Mouse (Mus musculus) 416B (cell line): ENCODE results near the gene Ankrd2.

Experiments
- DNase-seq: peaks from one replicate; pipeline ENCODE4 v3.0.0; 2011; ENCODE audit warnings: low read depth

Ankrd2 gene

DNA sequence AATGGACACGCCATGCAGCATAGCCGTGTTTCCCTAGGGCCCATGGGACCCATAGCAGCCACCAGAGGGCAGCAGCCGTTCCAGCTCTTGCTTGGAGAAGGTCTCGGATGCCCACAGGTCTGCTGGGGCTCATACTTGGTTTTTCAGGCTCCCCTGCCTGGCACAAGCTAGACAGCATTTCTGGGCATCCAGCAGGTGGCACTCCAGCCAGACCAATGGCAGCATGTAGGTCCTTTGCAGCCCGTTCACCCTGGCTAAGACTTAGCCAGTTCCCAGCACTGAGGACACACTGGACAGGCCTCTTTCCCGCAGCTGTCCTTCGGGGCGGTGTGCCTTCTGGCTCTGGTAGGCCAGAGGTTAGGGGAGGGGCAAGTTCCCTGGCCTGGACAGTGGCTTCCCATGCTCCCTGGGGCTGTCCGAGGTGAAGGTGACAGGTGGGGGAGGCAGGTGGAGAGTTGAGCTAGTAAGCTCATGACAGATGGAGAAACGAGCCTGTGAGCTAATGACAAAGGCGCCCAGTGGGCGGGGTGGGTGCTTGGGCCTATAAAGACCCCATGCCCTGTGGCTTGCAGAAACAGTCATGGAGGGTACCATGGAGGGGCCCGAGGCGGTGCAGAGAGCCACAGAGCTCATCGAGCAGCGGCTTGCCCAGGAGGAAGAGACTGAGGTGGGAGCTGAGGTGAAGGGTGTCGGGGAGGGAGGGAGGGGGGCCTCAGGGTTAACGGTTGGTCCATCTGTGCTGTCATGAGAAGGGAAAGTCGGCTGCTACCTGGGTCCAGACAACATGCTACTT lies at the start of gene Ankrd2:
TSS of gene Ankrd2 (plus strand) at position 545 of the 793 bp plus-strand sequence.
- DNase-seq = peak; percentile 94

DNA sequence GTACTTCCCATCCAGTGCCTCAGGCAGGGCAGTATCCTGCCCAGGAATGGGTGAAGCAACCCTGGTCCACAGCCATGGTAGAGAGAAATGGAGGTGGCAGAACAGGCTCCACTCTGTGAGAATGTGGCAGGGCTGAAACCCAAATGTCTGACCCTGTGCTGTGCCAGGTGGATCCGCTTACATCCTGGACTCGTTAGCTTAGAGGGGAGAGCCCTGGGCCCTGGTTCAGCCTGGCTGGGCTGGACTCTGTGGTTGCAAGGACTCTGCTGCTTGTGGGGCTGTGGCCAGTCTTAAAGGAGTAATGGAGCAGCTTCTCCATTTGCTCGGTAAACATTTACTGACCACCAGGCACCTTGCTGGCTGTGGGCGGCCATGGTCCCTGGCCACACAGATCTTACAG lies 48.6 kb upstream of the Ankrd2 start:
- no peak for DNase-seq

DNA sequence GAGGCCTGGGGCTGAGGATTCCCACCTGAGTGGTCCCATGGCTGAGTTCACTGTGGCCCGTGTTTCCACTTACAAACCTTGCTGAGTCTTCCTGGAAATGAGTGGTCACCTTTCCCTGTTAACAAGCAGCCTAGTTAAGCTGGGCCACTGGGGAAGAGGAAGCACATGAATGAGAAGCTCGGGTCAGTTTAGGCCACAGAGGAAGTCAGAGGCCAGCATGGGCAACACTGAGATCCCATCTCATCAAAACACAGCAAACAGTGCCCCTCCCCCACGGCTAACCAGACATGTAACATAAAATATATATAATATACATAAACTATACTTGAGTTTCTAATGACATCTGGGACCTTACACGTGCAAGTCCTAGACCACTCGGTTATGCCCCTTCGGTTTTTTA lies 46.0 kb upstream of the Ankrd2 start:
- DNase-seq = peak; percentile 75

DNA sequence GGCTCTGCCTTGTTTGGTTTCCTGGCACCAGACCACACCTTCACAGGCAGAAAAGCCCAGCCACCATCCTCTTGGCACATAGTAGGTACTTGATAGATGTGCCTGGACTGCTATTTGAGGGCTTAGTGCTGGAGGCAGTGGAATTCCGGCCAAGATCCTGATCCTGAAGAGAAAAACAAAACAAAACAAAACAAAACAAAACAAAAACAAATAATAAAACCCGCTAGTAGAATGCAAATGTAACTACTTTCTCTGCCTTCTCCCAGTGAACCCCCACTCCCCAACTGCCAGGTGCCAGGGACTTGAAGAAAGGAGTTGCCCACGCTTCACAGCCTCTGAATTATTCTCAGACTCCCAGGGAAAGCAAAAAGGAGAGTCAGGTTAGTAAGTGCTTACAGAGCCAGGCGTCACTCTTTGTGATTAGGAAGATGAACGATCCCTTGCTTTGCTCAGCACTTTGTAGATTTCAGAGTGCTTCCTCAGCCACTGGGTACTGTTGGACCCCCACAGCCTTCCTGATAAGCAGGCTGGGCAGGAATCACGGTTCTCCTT lies 43.8 kb upstream of the Ankrd2 start:
- no peak for DNase-seq

DNA sequence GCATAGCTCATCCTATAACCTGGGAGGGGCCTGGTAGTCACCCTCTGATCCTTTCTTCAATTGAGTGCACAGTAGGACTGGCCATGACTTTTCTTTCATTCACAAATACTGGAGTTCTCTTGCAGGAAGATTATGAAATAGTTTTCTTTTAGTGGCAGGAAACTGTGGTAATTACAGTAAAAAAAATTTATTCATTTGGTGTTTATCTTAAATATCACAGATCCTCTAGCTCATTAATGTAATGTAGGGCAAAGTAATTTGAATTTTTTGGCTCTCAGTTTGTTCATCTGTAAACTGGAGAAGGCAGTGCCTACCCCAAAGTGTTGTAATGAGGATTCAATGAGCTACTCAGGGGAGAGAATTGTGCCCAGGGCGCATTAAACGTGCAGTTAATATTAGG lies 42.8 kb upstream of the Ankrd2 start:
- peak; percentile 60 for DNase-seq

DNA sequence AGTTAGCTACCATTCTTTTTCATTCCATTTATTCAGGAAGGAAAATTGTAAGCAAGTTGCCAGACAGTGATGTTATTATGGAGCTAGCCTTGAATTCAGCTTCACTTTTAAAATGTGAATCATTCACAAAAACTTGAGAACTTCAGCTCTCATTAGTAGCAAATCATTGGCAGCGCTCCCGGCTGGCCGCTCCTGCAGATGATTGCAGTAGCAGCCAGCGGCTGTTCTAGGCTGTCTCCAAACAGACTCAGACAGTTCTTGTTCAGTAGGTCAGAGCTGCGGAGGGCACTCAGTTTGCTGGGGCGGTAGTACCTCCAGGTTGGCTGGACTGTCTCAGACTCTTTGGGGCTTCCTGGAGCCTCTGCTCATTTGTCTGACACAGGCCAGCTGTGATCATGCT lies 42.3 kb upstream of the Ankrd2 start:
- no peak for DNase-seq

DNA sequence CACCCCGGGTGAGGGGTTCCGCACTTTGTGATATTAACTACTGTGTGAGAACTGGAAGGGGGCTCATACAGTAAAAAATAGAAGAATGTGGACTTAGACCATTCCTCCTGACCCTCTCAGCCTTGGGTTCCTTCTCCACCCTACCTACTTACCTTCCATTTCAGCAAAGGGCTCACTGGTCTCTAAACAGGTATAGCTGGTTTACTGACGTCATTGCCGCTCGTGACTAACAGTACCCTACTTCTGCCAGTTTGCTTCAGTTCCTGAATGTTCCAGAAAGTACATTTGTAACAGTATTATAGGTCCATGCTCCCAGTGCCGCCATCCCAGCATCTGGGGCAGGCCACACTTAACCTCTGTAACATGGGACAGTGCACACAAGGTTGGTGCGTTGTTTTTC lies 41.8 kb upstream of the Ankrd2 start:
- DNase-seq = no peak

DNA sequence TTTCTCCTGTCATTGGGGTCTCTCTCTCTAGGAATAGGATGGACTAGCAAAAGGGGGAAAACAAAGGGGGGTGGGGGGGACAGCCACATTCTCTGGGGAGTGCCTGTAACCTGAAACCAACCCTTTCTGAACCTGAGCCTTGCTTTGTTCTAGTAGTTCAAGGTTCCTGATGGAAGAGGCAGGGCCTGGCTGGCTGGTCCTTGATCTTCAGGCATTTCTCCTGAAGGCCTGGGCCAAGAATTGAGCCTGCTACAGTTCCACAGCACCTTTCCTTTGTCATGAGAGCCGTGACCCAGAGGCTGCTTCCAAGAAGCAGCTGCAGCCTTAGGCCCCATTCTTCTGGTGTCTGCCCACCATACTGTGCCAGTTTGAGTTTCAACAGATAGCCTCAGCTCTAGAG lies 40.3 kb upstream of the Ankrd2 start:
- DNase-seq = no peak

DNA sequence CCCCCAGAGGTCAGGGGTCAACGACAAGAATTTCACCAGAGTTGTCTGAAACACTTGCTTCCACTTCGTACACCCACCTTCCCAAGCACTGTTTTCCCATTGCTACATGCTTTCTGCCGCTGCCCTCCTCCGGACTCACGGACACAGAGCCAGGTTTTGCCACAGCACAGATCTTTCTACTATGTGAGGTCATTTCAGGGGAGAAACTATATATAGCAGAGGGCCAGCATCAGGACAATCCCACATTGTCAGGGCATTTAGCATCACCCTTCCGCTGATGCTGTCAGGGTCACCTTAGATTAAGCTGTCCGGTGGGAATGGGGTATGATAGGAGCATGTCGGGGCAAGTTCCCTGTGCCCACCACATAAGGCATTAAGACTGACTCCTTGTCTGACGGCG lies 38.7 kb upstream of the Ankrd2 start:
- no peak for DNase-seq

DNA sequence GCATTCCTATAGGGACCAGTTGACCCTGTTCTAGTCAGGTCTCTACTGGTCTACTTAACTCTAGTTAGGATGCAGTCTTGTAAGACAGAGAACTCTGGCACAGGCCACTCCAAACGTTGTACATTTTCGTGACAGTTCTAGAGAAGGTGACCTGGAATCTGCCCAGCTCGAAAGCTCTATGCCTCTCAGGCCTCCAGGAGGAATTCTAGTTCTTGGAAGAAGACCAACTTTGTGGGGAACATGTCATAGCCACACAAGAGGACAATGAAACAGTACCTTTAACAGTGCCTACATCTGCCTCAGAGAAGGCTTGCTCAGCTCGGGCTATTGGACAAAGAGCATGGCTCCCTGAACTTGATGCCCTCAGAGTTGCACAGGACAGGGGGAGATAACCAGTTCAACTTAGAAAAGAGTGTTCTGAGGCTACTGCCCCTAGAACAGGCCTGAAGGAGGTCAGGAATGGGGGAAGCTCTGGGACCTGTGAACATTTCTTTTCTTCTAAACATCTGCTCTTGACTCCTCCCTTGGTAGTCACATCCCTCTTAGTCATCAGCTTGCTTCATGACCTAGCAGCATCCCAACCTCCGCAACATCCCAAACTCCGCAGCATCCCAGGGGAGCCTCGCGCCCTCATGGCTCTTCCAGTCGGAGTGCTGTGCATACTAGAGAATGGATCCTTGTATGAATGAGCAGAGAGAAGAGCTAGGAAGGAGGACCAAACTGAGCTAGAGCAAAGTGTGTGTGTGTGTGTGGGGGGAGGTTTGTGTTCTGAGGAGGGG lies 36.8 kb upstream of the Ankrd2 start:
- no peak for DNase-seq

DNA sequence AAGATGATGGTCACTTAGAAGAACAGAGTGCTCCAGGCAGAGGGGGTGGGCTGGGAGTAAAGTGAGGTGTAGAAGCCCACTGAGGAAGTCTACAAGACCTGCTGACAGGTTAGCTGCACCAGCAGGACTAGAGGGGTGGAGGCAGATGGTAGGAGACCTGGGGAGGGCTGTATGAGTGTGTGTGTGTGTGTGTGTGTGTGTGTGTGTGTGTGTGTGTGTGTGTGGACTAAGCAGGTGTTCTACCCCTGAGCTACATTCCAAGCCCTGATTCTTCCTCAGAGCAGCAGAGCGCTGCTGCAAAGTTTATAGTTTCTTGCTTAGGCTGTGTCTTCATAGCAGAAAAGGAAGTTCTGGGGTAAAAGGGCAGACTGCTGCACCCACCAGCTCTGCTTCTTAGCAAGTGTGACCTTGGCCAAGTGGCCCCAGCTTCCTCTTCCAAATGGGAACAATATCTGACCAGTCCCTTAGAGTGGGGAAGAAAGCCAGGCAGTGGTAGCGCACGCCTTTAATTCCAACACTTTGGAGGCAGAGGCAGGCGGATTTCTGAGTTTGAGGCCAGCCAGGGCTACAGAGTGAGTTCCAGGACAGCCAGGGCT lies 36.0 kb upstream of the Ankrd2 start:
- peak; percentile 55 for DNase-seq

DNA sequence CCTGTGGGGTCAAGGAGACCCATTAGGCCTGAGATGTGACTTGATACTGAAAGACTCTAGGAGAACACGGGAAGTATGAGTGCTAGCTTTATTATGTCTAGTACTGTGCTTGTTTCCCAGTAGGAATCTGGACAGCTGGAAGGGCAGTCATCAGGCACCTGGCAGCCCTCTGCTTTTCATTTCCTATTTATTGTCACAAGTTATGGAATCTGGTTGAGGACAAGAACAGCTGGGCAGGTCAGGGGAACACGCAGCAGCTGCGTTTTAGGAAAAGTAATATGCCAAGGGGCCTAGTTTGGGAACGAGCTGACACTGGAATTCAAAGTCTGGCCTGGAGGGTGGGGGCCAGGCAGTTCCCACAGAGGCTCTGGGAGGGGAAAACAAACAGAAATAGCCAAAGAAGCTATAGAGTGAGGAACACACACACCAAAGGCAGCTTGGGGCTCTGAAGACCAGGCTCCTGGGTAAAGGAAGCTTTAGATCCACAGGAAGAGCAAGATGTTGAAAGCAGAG lies 35.3 kb upstream of the Ankrd2 start:
- no peak for DNase-seq

DNA sequence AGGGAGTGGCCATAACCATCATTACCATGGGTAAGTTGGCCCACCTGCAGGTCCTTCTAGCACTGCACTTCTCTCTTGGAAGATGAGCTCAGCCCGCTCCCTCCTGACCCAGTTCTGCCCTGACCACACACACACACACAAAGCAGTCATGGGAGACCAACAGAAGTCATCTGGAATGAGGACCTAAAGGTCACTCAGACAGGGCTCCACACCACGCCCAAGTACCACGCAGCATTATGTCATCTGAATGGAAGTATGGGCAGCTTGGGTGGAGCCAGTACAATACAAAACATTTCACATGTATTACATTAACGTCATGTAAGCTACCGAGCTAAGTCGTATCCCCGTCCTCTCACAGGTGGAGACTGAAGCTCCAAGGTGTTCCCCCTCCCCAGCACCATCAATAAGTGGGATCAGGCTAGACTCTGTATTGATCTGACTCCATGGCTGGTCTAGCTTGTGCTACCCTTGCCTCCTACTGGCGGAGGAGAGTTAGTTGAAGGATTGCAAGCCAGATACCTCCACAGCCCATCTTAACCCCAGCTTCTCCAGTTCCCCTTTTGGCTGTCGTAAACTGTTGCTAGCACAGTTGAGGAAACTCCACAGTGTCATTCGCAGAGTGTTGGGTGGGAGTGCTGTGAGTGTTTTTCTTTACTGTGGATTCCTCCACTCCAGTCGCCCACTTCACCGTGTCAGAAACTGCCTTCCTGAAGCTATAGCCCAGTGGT lies 34.4 kb upstream of the Ankrd2 start:
- DNase-seq = no peak

DNA sequence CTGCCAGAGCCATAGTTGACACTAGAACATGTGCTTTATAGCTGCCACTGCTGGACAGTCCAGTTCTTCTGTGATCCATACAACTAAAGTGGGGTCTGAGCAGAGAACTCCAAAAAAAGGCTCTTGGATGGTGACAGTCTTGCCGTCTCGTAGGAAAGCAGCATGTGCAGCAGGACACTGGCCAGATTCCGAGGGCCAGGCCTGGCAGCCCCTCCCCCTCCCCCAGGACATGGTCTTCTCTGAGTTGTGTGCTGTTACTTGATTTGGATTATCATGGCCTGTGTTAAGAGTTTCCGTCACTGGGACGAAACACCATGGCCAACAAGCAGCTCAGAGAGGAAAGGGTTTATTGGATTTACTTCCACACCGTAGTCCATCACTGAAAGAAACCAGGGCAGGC lies 31.5 kb upstream of the Ankrd2 start:
- DNase-seq = no peak

DNA sequence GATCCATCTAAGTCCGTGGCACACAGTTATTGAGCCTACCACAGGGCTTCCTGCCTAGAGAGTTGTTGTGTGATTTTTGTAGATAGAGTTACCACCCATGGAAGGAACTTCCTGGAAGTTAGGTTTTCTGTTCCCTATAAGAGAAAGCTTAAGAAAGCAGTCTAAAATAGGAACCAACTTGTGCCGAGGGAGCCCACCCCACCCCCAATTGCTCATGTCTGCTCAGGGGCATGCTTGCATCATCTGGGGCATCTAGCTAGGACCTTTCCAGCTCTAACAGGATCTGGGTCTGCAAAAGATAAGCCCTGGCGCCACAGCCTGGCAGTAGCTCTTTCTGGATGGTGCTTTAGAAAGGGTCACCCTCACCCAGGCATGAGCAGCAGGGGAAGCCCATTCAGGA lies 30.2 kb upstream of the Ankrd2 start:
- peak; percentile 87 for DNase-seq

DNA sequence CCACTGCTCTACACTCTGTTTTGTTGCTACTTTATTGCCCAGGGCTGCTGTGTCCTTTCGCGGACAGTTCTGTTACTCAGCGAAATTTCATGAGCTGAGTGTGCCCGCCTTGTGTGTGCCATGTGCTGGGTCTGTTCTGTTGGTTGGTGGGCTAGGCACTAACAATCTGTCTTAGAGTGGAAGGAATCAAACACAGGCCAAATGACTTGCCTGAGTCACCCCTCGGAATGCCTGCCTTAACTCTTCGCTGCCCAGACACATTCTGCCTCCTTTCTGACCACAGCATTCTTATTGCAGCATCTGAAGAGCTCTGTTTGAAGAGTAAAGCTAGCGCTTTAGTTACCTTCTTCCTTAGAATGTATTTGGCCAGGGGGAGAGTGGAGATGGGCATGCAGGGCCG lies 29.2 kb upstream of the Ankrd2 start:
- DNase-seq = no peak

DNA sequence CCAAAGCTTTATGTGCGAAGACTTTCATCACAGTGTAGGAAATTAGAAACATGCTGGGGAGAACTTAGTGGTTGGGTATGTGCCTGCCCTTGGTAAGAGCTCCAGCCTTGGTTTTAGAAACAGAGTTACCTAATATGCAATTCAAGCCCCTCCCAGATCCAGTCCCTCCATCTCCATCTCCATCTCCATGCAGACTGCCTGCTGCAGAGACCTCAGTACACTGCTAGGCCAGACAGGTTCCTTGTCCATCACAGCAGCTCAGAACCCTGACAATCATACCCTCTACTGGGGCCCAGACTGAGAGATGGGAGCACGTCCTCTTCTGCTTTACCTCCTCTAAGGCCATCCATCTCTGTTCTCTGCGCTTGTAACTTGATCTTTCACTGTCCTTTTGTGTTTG lies 27.2 kb upstream of the Ankrd2 start:
- no peak for DNase-seq

DNA sequence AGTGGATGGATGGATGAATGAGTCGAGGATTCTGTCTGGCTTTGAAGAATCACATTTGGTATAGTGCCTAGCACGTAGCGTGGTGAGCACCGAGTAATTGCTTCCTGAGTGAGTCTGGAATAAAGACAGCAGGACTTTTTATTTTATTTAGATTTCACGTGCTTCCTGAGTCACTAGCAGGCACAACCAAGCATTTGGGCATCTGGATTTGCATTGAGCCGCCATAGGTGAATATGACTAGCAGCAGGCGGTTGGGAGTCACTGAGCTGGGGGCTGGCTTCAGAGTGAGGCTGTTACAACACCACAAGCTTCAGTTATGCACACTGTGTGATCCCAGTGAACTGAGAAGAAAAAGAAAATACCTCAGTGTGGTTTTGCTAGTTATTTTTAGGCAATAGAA lies 26.7 kb upstream of the Ankrd2 start:
- DNase-seq = peak; percentile 53

DNA sequence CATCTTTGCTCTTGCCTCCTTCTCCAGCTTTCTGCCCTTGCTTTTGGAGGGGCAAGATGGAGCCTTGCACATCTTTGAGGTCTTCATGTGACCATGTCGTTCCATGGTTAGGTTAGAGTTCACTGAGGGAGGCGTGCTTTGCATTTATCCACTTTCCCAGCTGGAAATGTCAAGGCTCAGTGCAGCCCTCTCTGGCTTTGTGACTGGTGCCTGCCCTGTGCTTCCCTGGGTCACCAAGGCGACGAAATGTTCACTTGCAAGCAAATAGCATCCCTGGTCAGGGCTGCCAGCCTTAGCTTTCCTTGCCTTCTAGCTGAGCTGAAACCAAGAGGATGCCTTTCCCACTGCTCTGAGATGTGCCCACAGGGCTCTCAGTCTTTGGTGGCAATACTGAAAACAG lies 25.4 kb upstream of the Ankrd2 start:
- no peak for DNase-seq

DNA sequence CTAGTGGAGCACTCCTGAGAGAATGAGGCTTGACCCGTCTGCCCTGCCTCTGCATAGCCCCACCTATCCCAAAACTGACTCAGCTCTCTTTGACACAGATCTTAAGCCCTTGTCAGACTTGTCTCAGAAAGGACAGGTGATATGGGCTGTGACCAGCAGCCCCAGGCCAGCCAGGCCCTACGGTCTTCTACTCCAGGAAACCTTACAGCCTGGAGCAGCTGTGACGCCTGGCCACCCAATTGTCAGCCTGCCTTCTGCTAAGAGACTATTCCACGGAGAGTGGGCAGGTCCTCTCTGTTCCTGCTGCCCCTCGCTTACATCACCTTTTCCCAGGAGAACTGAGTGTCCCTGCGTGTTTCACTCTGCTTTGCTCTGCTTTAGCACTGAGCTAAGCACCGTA lies 24.7 kb upstream of the Ankrd2 start:
- no peak for DNase-seq

DNA sequence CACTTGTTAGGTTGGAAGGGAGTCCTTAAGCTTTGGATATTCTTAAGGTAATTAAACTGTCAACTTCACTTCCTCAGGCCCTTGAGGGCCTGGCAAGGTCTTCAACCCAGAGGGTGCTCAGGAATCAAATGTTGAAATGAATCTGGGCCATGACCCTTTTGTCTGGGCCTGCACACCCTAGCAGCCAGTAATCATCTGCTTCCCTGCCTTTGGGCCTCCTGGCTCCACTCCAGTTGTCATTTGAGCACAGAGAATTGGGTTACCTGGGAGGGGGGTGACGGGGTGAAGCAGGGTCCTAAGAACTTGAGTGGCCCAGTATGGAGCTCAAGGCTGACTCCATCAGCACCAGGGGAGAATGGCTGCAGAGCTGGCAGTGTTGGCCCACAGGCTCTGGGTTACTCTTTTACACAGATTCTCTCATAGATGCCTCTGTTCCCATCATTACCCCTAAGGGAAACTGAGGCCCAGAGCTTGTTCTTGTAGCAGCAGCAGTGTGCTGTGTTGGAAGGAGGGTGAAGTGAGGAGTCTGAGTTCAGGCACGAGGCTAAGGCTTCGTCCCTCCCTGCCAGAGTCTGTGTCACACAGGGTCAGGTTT lies 21.5 kb upstream of the Ankrd2 start:
- no peak for DNase-seq

DNA sequence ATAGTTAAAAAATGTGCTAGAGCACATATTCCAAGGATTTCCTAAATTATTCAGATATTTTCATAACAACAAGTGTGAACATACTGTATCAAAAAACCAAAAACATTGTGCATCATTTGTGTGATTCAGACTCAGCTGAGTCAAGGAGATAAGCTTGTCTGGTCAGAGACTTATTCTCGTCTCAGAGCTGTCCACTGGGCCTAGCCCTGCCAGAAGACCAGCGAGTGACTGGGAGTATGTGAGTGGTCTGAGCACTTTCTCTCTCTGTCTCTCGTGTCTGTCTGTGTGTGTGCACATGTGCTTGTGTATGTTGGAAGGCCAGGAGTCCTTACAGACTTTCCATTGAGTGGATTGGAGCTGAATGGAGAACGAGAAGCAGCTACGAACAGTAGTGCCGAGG lies 20.8 kb upstream of the Ankrd2 start:
- no peak for DNase-seq
